Mouse (Mus musculus) C2C12 (cell line): ENCODE data around the gene Sdc1.

Source experiments
- CEBPB ChIP-seq: IDR thresholded peaks from one replicate; pipeline ENCODE4 v1.6.1; 2011; ENCODE audit warnings: low read depth, mild to moderate bottlenecking, control low read depth, moderate library complexity
- CTCF ChIP-seq: IDR thresholded peaks from one replicate; pipeline ENCODE4 v1.5.1; 2011; ENCODE audit not compliant: control insufficient read depth, insufficient read depth, insufficient read length
- FOSL1 ChIP-seq: IDR thresholded peaks from one replicate; pipeline ENCODE4 v1.8.0; 2011; ENCODE audit warnings: mild to moderate bottlenecking, low read length; ENCODE audit not compliant: poor library complexity, insufficient read depth, severe bottlenecking
- MAX ChIP-seq: IDR thresholded peaks from one replicate; pipeline ENCODE4 v1.6.1; 2011; ENCODE audit warnings: mild to moderate bottlenecking, control low read depth
- MYOD1 ChIP-seq: IDR thresholded peaks from one replicate; pipeline ENCODE4 v1.6.1; 2011; ENCODE audit warnings: low read depth; ENCODE audit not compliant: control insufficient read depth, insufficient read length
- MYOG ChIP-seq: IDR thresholded peaks from one replicate; pipeline ENCODE4 v1.6.1; 2011; ENCODE audit not compliant: control insufficient read depth, insufficient read length; ENCODE audit errors: extremely low read depth
- USF1 ChIP-seq: IDR thresholded peaks from one replicate; pipeline ENCODE4 v1.6.1; 2011; ENCODE audit warnings: low read depth, mild to moderate bottlenecking, control low read depth, moderate library complexity

GRCm38 (mm10) chr12:8772451-8773143 is 1.5 kb downstream of the Sdc1 start:
- TF ChIP-seq CTCF (no peak), USF1 (no peak), CEBPB (no peak), MYOG (no peak), MAX (peak; percentile 56), MYOD1 (no peak), FOSL1 (no peak)
